Mouse (Mus musculus): ENCODE data around the gene Osbpl9.
A peak's percentile ranks its signal among the peaks of the same experiment; 100 is the strongest.

The Osbpl9 gene

DNA sequence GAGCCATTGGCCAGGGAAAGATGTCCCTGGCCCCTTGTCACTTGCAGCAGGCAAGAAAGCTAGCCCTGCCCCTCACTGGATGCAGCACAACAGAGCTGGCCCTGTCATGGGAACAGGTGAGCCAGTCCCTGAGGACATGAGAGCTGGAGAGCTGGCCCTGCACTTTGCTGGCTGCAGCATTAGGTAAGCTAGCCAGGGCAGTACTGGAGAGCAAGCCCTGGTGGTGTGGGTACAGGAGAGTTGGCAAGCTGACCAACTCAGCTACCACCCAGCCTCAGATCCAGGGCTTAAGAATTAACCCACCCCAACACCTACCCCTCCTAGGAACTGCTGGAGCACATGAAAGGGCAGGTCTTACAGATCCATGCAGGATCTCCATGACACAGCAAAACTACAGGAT is 73.1 kb downstream of the Osbpl9 start:
- no peak for DNase-seq

DNA sequence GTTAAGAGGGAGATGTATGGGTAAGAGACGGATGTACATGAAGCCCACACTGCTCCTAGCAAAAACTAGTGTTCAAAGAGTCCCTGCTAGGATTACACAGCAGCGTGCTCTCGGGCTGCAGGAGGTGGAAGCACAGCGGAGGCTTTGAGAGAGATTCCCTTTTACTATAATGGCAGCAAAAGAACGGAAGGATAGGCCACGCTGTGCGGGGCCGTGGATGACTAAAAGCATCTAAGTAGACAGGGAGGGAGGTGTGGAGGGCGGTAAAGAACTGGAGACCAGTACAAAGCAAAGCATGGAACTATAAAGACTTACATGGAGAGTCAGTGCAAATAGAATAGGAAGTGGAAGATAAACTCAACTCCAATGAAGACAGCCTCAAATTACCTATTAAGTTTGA is 74.1 kb downstream of the Osbpl9 start:
- DNase-seq, result no peak

DNA sequence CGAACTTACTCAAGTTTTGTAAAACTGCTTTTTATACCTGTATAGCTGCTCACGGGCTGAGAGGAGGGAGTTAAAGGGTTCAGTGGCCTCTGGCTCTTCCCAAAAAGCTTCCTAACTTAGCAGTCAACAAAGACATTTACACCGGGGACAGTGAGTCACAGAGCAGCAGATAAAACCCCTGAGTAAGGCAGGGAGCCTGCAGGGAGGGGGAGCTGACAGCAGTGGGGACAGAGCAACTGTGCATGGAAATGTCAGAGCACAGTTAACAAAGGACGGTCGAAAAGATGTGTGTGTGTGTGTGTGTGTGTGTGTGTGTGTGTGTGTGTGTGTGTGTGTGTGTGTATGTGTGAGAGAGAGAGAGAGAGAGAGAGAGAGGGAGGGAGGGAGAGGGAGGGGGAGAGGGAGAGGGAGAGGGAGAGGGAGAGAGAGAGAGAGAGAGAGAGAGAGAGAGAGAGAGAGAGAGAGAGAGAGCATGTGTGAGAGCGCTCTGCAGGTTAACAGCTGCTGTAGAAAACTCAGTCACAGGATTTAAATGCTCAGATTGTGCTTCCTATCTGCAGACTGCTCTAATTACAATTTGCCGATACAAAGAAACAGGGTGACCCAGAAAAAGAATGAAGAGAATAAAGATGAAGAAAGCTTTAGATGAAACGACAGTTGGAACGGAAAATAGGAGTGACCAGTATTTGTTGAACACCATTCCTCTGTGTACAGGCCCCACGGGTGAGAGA is 75.1 kb downstream of the Osbpl9 start:
- DNase-seq, result no peak

DNA sequence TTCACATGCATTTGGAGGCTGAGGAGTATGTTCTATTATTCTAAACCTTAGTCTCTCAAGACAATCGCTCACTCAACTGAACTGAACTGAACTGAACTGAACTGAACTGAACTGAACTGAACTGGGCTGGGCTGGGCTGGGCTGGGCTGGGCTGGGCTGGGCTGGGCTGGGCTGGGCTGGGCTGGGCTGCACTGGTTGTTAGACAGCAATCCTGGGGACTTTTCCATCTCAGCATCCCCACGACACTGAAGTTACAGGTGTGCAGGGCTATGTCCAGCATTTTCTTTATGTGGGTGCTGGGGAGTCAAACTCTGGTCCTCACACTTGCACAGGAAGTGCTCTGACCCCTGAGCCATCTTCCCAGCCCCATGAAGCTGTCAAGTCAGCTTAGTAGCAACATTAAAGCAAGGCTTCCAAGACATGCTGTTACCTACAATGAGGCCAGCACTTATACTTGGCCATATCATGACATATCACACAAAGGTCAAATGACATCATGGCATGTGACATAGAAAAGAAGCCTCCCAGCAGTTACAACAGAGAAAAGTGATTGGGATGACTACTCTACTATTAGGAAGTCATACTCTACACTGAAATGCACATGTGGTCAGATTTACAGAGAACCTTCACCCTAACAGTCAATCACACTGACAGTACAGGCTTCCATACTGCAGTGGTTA is 76.2 kb downstream of the Osbpl9 start:
- no peak for DNase-seq

DNA sequence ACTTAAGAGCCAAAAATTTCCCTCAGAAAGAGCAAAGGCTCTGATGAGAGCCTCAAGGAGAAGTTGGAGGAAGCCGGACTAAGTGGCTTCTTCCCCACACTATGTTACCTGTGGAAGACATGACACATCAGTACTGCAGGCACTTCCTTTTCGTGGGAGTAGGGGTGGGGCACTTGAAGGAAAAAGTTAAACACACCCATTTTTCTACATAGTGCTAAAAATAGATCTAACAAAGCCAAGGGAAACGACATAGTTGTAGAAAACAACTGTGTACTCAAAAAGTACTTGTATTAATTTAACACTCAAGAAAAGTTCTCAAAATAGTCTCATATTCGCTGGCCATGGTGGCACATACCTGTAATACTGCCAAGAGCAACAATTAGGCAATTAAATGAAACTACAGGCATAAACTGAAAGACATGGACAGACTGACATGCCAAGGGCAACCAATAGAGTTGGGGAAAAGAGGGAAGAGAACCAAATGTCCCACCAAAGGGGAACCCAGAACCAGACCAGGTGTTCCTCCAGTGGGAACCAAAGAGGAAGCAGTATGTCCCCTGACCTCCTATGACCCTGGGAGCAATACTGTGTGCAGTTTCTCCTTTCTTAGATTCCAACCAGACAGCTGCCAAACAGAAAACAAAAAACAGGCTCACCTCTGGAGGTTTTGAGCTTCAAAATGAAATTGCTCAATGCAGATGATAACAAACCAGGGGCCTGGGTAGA is 79.1 kb downstream of the Osbpl9 start:
- no peak for DNase-seq

DNA sequence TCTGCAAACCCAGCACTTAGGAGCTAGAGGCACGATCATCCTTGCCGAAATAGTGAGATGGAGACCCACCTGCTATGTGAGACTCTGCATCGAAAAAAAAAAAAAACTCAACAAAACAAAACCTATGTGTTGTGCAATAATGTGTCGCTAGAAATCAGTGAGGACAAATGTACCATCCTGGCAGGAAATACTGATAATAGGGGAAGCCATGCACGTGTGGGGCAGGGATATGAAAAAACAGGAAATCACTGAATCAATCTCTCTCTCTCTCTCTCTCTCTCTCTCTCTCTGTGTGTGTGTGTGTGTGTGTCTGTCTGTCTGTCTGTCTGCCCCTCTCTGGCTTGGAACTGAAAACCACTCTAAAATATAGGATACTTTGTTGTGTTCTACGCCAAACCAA is 81.3 kb downstream of the Osbpl9 start:
- DNase-seq, result no peak

DNA sequence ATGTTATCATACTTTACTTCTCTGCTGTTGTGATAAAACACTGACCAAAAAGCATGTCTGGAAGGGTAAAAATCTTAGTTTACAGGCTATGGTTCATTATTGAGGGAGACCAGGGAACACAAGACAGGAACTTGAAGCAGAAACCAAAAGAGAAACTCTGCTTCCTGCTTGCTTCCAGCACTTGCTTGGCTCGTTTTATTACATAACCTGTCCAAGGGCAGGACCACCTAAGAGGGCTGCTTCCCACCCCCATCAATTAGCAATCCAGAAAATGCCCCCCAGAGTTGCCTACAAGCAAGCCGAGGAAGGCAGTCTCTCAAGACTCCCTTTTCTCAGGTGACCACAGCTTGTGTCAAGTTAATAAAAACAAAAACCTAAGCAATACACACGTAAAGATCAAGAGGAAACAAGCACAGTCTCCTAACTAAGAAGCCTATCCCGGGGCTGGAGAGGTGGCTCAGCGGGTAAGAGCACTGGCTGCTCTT is 82.4 kb downstream of the Osbpl9 start:
- DNase-seq, result no peak

DNA sequence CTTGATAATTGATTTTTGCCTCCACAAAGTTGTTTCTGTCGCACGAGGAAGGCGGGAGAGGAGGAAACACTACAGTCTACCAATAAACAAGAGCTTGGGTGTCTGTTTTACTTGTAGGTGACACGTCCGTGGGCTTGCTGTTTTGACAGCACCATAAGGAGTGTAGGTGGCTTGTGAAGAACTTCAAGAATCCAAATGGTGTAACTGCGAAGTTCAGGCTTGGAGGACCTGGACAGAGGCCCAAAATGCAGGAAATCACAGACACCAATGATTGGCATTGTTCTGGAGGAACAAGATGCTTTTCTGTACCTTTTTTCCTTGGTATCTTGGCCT is 83.8 kb downstream of the Osbpl9 start:
- peak; percentile 23 for DNase-seq

DNA sequence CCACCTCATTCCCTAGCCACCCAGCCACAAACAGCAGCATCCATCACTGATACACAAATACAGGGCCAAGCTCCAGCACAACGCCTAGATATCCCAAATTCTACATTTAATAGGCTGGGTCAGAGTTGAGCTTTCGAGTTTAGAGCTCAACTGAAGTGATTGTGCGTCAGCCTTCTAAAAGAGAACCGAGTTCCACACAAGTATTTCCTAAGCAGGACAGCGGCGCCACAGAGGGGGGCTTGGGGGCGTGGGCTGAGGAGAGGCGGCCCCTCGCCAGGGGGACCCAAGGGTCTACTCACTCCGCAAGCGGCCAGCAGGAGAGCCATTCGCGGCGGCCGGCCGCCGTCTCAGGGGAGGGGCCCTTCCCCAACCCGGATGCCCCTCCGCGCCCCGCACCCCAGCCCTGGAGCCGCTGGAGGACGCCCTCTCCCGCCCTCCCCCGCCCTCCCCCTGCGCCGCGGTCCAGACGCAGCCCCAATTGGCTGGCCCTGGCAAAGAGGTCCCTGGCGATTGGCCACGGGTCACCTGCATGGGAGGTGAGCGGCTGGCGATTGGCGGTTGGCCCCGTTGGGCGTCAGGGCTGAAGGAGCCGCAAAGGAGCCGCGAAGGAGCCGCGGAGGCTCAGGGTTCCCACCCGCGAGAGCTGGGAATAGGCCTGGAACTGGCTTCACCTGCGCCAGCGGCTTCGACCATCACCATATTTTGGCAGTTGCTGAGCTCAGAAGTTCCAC is 84.3 kb downstream of the Osbpl9 start:
- DNase-seq, result peak; percentile 84

DNA sequence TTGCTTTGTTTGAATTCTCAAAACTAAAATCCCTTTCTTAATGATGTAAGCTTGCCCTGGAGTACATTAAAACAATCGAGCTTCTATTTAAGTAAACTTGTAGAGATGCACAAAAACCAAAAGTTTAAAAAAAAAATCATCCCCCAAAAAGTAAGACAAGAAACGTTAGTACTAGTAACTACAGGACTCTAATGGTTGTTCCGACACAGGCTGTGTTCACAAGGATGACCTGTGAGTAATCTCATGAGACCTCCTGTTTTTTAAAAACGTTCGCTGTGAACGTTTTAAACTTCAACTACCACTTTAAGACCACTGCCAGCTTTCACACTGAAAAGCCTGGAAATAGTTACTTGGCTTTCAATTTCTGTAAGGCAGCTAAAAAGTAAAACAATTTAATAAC is 85.1 kb downstream of the Osbpl9 start:
- DNase-seq, result no peak

DNA sequence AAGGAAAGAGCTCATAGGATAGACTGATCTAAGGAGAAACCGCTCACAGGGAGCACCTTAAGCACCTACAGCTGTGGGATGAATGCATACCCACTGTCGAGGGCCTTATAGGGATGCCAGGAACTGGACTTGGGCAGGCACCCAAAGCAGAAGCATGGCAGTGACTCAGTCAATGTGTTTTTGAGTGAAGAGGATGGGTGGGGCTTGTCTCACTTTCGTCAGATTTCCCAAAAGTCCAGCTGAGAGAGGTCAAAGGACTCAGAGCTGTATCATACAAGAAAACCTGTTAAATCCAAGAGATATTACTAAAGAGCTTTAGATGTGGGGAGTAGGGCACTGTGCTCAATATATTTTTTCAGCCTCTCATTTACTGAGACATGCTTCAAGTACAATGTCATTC is 85.6 kb downstream of the Osbpl9 start:
- DNase-seq, result no peak

DNA sequence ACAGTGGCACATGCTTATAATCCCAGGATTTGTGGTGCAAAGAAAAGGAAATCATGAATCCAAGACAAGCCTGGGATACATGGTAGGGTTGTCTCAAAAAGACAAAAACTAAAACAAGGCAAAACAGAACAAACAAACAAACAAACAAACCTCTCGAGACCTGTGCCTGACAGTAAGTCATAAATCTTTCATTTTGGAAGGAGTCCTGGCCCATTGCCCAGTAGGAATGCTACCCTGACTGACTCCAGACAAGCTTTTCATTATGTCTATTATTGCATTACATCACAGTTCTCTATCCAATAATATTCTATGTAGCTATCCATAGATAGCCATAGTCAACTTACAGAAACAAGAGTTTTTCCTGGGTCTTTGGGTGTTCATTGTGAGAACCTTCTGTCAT is 86.3 kb downstream of the Osbpl9 start:
- no peak for DNase-seq

DNA sequence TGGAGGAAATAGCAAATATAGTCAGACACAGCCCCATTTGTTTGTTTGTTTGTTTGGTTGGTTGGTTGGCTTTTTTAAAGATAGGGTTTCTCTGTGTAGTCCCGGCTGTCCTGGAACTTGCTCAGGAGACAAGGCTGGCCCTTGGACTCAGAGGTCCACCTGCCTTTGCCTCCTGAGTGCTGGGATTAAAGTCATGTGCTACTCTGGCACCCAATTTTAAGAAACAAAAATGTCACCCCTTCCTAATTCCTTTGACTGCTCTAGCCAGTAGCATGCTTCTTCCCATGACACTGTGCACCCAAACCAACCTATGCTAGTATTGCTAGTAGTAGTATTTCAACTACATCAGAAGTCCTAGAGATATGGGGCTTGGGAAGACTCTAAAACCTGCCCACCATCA is 87.8 kb downstream of the Osbpl9 start:
- no peak for DNase-seq

DNA sequence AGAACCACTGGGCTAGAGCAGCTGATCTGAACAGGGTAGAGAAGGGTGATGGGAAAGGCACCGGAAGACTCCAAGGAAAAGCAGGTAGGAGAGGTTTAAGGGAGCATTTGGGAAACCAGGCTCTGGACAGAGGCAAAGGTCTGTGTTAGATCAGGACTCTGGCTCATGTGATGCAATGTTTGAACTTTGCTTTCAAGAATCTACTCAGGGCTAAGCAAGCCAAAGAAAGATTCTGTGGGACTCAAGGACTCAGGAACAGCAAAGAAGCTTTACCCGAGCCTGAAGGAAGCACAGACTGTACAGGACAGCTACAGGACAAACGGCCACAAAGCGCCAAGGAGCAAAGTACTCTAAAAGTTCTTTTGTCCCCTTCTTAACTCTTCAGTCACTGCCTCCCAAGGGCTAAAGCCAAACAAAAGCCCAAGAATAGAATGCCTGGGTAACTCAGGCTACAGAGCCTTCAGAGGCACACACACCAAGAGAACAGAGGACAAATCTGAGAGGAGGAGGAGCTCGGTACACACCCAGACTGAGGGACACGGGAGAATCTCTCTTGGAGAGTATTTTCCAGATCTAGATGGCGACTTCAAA is 89.1 kb downstream of the Osbpl9 start:
- no peak for DNase-seq

DNA sequence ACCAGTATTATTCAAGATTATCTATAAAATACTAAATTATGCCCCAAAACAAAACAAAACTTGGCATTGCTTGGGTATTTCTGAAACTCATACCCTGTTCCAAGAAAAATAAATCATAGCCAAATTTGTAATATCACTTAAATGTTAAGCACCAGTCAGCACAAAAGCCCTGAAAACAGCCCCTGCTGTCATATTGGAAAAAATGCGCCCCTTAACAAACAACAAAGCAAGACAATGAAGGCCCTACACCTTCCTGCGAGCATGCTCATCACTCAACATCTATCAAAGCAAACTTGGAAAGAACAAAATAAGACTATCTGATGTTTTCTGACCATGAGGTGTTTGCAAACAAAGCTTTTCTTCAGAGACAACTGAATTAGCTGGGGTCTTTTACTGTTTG is 91.1 kb downstream of the Osbpl9 start:
- no peak for DNase-seq

DNA sequence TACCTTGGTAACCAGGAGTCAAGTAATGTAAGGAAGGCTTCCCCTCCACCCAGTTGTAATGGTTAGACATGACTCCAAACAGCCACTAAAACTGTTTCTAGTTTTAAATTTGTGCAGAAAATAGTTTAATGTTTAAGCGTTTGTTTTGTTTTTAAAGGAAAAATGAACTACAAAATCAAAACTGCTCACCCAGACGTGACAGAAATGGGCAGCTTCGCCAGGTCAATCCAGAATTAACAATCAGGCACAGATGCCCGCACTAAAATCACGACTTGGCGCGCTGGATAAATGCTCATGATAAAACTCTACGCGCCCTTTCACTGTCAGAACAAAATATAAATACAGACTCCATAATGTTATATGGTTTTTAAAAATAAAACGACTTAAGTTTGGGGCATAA is 92.4 kb downstream of the Osbpl9 start:
- no peak for DNase-seq

DNA sequence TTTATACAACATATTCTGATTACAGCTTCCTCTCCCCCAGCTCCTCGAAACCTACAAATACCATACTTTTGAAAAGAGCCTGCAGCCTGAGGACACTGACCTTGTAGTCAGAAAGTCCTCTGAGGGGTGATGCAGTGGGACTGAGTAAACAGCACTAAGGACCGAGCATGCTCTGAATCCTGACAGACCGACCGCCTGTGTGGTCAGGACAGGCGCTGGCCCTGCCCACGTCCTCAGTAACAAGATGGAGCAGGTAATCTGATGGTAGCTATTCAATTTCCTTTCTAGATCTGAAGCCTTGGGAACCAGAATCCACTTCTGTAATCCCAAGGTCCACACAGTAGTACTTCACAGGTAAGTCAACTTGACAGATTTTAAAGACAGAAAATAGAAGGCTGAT is 93.1 kb downstream of the Osbpl9 start:
- no peak for DNase-seq

DNA sequence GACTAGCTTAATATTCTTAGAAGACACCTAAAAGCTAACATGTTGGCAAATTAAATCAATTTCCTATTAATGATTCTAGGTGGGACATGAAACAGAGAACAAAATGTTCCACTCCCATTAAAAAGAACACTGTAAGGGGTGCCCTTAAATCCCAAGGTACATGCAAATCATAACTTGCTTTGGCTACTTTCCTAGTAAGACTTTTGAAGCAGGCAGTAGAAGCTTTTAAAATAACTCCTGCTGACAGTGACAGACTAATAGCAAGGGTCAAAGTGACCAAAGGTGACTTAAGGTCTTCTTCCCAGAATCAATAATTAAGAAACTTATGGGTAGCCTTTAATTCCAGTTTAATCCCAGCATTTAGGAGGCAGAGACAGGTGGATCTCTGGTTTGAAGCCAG is 95.5 kb downstream of the Osbpl9 start:
- DNase-seq, result no peak

DNA sequence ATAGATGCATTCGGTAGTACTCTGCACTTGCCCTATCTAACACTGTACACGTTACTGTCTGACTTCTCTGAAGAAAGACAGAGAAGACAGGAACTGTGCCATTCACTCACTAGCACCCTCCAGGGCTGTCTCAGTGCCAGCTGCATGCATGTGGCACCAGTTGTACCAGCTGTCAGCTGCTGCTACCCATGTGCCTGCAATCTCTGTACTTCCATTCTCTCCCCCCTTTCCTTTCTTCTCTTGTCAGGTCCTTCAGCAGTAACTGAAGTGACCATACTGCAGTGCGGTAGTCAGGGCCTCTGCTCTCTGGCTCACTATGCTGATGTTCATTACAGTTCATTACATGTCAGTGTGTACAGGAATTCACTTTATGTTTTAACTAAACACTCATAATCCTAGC is 96.0 kb downstream of the Osbpl9 start:
- DNase-seq, result no peak

DNA sequence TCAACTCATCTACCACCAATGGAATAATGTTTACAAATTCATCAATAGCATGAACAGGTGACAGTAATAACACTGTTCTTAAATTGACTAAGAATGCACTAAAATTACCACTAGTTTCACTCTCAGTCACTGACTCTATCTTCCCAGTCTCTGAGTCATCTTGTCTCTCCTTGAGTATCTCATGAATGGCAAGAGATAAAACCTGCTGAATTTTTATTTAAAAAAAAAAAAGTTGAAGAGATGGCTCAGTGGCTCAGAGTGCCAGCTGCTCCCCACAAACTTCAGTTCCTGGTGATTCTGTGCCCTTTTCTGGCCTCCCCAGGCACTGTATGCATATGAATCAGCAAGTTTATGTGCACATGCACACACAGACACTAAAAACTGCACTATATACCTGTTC is 96.8 kb downstream of the Osbpl9 start:
- no peak for DNase-seq

DNA sequence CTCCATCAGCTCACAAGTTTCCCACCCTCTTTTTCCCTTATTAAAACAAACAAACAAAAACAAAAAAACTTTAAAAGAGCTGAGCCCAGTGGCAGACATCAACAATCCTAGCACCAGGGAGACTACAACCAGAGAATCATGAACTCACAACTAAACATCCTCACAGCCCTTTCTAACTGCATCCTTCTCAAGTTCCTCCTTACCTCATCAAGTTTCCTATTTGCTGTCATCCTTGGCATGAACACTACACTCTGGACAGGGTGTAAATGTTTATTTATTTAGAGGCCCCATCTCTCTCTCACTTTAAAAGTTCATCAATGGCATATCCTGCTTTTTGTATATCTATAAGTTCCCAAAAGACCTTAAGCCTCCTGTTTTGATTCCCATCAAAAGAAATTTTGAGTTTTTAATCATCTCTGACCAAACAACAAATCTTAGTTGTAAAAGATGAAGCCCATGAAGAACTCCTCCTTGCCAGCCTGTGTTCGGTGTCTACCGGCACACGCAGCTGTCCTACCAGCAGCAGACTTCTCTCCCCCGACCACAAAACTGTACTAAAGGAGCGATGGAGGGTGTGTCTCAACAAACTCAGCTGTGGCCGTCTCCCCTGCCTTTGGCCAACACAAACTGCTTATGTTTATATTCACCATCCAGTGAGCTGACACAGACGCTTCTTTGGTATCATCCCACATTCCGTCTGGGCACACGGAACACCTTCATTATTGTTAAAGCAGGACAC is 98.8 kb downstream of the Osbpl9 start:
- DNase-seq, result no peak

DNA sequence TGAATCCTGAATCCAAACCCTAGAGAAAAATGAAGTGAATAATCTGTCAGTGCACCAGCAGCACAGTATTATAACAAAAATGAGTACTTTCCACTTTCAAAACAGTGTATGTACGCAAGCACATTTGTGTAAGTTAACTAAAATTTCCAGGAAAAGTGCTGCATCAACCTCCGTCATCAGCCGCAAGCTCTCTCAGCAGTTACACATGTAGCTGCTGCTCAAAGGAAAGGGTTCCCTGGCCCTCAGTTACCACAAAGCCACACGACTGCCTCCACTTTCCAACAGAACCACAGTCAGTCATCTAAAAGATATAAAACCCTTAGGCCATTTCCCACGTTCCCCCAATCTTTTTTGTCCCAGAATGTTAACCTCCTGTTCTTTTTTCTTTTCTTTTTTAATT is 99.5 kb downstream of the Osbpl9 start:
- no peak for DNase-seq

All from right cerebral cortex, postnatal 14 days (tissue).